Mouse (Mus musculus) lung, adult 2 months (tissue): ENCODE measurements at regions not wholly inside any gene's neighbourhood (a gene's known extent, or its start where the extent isn't known, plus 50 kb on each side); places are given as distances from the start of the nearest gene placed in this dataset.

Experiments
- CTCF ChIP-seq: fragments of 200-500 bp; IDR thresholded peaks from 2 replicates; pipeline ENCODE4 v1.5.1; 2011; ENCODE audit warnings: mild to moderate bottlenecking, low read length, control low read depth; ENCODE audit not compliant: insufficient read depth
- POLR2A ChIP-seq: fragments of 200-500 bp; IDR thresholded peaks from 2 replicates; pipeline ENCODE4 v1.6.1; 2011; ENCODE audit warnings: low read depth, mild to moderate bottlenecking, control low read depth, low read length, borderline replicate concordance; ENCODE audit errors: extremely low read depth

DNA sequence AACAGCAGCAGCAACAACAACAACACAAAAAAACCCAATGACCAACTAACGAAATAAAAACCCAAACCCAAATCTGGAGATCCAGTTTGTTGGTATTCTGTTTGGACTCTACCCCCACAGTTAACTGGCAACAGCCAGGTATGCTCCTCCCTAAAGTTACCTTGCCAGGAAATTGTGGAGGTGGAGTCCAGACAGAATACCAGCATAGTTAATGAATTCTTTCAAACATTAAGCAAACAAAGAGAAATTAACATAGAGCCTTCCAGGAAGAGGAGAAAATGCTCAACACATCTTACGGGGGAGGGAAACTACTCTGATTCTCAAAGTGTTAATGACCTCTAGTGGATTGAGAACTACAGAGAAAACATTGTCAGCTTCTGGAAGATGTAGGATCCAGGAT lies 148.3 kb upstream of the 1700012A03Rik start:
- TF ChIP-seq POLR2A (no peak), CTCF (no peak)
